Mouse (Mus musculus): Measurements from ENCODE around the gene Hepacam. TPM values are rescaled to one million over a fixed set of nuclear protein-coding genes. Genes with fewer than 3 reads are reported as not detected.

Hepacam gene
- polyA plus RNA-seq, 1 experiment: 0.09 TPM

GRCm38 (mm10) chr9:37384284-37385182, 17.4 kb downstream of the Hepacam start:
- Histone ChIP-seq H3K27me3 (replicated peaks; ENCODE audit: control insufficient read depth, insufficient read depth, low read length) (no peaks in the 10 kb centered on the region), H3K36me3 (ENCODE audit: control insufficient read depth, insufficient read depth, low read length) (no peaks in the 10 kb centered on the region), H3K4me1 (ENCODE audit: control insufficient read depth, insufficient read depth, low read length) (no peaks in the 10 kb centered on the region), H3K4me3 (ENCODE audit: insufficient read depth, low read depth, low read length) (peak overlapping the region; percentile 57), H3K27ac (ENCODE audit: insufficient read depth, low read depth, low read length) (0 out of 2 replicates have a peak overlapping the region, but pooled peaks have one; percentile 21)
- TF ChIP-seq CTCF (conservative IDR thresholded peaks at IDR 0.05; ENCODE audit: insufficient read depth, insufficient read length, low read depth, low read length): peak; percentile 48; the same call in 1 of the 2 replicates
- TF ChIP-seq POLR2A (IDR thresholded peaks at IDR 0.05; ENCODE audit: low read depth, low read length): no peak
- DNase-seq: peak; percentile 51
- 5% methylated on average over 54 of the region's 54 CpGs for WGBS

GRCm38 (mm10) chr9:37390891-37391290, 23.7 kb downstream of the Hepacam start:
- no peak for TF ChIP-seq POLR2A (IDR thresholded peaks at IDR 0.05; ENCODE audit: low read depth, low read length)
- no peak for TF ChIP-seq CTCF (conservative IDR thresholded peaks at IDR 0.05; ENCODE audit: insufficient read depth, insufficient read length, low read depth, low read length)
- Histone ChIP-seq H3K27ac (ENCODE audit: insufficient read depth, low read depth, low read length) (no peak overlapping the region), H3K4me3 (ENCODE audit: insufficient read depth, low read depth, low read length) (no peak overlapping the region), H3K27me3 (replicated peaks; ENCODE audit: control insufficient read depth, insufficient read depth, low read length) (no peaks in the 10 kb centered on the region; the same call in 1 of the 2 replicates), H3K36me3 (ENCODE audit: control insufficient read depth, insufficient read depth, low read length) (no peaks in the 10 kb centered on the region), H3K4me1 (ENCODE audit: control insufficient read depth, insufficient read depth, low read length) (no peaks in the 10 kb centered on the region)
- 82% methylated on average over 2 of the region's 2 CpGs for WGBS
- DNase-seq: no peak

GRCm38 (mm10) chr9:37392071-37392470, 24.9 kb downstream of the Hepacam start:
- TF ChIP-seq POLR2A (IDR thresholded peaks at IDR 0.05; ENCODE audit: low read depth, low read length) (no peak), CTCF (conservative IDR thresholded peaks at IDR 0.05; ENCODE audit: insufficient read depth, insufficient read length, low read depth, low read length) (no peak)
- 90% methylated on average over 2 of the region's 2 CpGs for WGBS
- H3K4me3 ChIP-seq (ENCODE audit: insufficient read depth, low read depth, low read length): no peak overlapping the region
- H3K4me1 ChIP-seq (ENCODE audit: control insufficient read depth, insufficient read depth, low read length): no peaks in the 10 kb centered on the region
- H3K27ac ChIP-seq (ENCODE audit: insufficient read depth, low read depth, low read length): no peak overlapping the region
- H3K36me3 ChIP-seq (ENCODE audit: control insufficient read depth, insufficient read depth, low read length): no peaks in the 10 kb centered on the region
- H3K27me3 ChIP-seq (replicated peaks; ENCODE audit: control insufficient read depth, insufficient read depth, low read length): no peaks in the 10 kb centered on the region; the same call in 1 of the 2 replicates
- no peak for DNase-seq

GRCm38 (mm10) chr9:37393482-37394131, 26.5 kb downstream of the Hepacam start:
- TF ChIP-seq CTCF (conservative IDR thresholded peaks at IDR 0.05; ENCODE audit: insufficient read depth, insufficient read length, low read depth, low read length) (no peak), POLR2A (IDR thresholded peaks at IDR 0.05; ENCODE audit: low read depth, low read length) (no peak)
- 67% methylated on average over 8 of the region's 8 CpGs for WGBS
- no peaks in the 10 kb centered on the region for H3K4me1 ChIP-seq (ENCODE audit: control insufficient read depth, insufficient read depth, low read length)
- no peaks in the 10 kb centered on the region; the same call in 1 of the 2 replicates for H3K27me3 ChIP-seq (replicated peaks; ENCODE audit: control insufficient read depth, insufficient read depth, low read length)
- no peaks in the 10 kb centered on the region for H3K36me3 ChIP-seq (ENCODE audit: control insufficient read depth, insufficient read depth, low read length)
- H3K4me3 ChIP-seq (ENCODE audit: insufficient read depth, low read depth, low read length): no peak overlapping the region
- H3K27ac ChIP-seq (ENCODE audit: insufficient read depth, low read depth, low read length): no peak overlapping the region
- no peak for DNase-seq

GRCm38 (mm10) chr9:37400585-37400984, 33.4 kb downstream of the Hepacam start:
- peak; percentile 82 for DNase-seq
- TF ChIP-seq POLR2A (IDR thresholded peaks at IDR 0.05; ENCODE audit: low read depth, low read length) (no peak), CTCF (conservative IDR thresholded peaks at IDR 0.05; ENCODE audit: insufficient read depth, insufficient read length, low read depth, low read length) (no peak)
- Histone ChIP-seq H3K4me3 (ENCODE audit: insufficient read depth, low read depth, low read length) (no peak overlapping the region), H3K4me1 (ENCODE audit: control insufficient read depth, insufficient read depth, low read length) (no peaks in the 10 kb centered on the region), H3K36me3 (ENCODE audit: control insufficient read depth, insufficient read depth, low read length) (no peaks in the 10 kb centered on the region), H3K27ac (ENCODE audit: insufficient read depth, low read depth, low read length) (peak overlapping the region; percentile 67), H3K27me3 (replicated peaks; ENCODE audit: control insufficient read depth, insufficient read depth, low read length) (no peaks in the 10 kb centered on the region)
- 76% methylated on average over 2 of the region's 2 CpGs for WGBS

GRCm38 (mm10) chr9:37401802-37402201, 34.7 kb downstream of the Hepacam start, which contains the start of gene Robo4:
TSS of gene Robo4 (plus strand) at chr9:37401897.
- no peak for TF ChIP-seq CTCF (conservative IDR thresholded peaks at IDR 0.05; ENCODE audit: insufficient read depth, insufficient read length, low read depth, low read length)
- no peak for TF ChIP-seq POLR2A (IDR thresholded peaks at IDR 0.05; ENCODE audit: low read depth, low read length)
- DNase-seq: peak; percentile 79
- no peaks in the 10 kb centered on the region for H3K27me3 ChIP-seq (replicated peaks; ENCODE audit: control insufficient read depth, insufficient read depth, low read length)
- WGBS: 34% methylated on average over 7 of the region's 7 CpGs
- H3K4me1 ChIP-seq (ENCODE audit: control insufficient read depth, insufficient read depth, low read length): no peaks in the 10 kb centered on the region
- H3K4me3 ChIP-seq (ENCODE audit: insufficient read depth, low read depth, low read length): peak within 1 kb of the TSS; percentile 58
- H3K27ac ChIP-seq (ENCODE audit: insufficient read depth, low read depth, low read length): peak within 1 kb of the TSS; percentile 88
- no peaks in the 10 kb centered on the region for H3K36me3 ChIP-seq (ENCODE audit: control insufficient read depth, insufficient read depth, low read length)

GRCm38 (mm10) chr9:37402501-37402900, 35.4 kb downstream of the Hepacam start:
- WGBS: 75% methylated on average over 7 of the region's 7 CpGs
- no peaks in the 10 kb centered on the region for H3K36me3 ChIP-seq (ENCODE audit: control insufficient read depth, insufficient read depth, low read length)
- TF ChIP-seq POLR2A (IDR thresholded peaks at IDR 0.05; ENCODE audit: low read depth, low read length) (no peak), CTCF (conservative IDR thresholded peaks at IDR 0.05; ENCODE audit: insufficient read depth, insufficient read length, low read depth, low read length) (no peak)
- H3K4me1 ChIP-seq (ENCODE audit: control insufficient read depth, insufficient read depth, low read length): no peaks in the 10 kb centered on the region
- no peaks in the 10 kb centered on the region for H3K27me3 ChIP-seq (replicated peaks; ENCODE audit: control insufficient read depth, insufficient read depth, low read length)
- DNase-seq: no peak
- H3K4me3 ChIP-seq (ENCODE audit: insufficient read depth, low read depth, low read length): peak overlapping the region; percentile 58
- H3K27ac ChIP-seq (ENCODE audit: insufficient read depth, low read depth, low read length): peak overlapping the region; percentile 88
